Mouse (Mus musculus) spleen, adult 2 months (tissue): ENCODE results near the gene Lpp. TPM values are rescaled to one million over a fixed set of nuclear protein-coding genes. Genes with fewer than 3 reads are reported as not detected.

ENCODE experiments used
- DNase-seq, 2 experiments: peaks; one replicate each; pipeline versions ENCODE4 v3.0.0 to v3.0.0-alpha.2; 2012 to 2021; ENCODE audit warnings: low spot score in 2 of 2, low read depth in 1 of 2
- H3K27ac ChIP-seq: fragments of 200-500 bp; 2 replicates; pipeline ENCODE4 v1.5.1; 2012; ENCODE audit warnings: low read length, inconsistent platforms; ENCODE audit not compliant: insufficient read depth
- H3K27me3 ChIP-seq: fragments of 200-500 bp; 2 replicates; pipeline ENCODE4 v1.6.1; 2012; ENCODE audit warnings: mild to moderate bottlenecking, moderate library complexity, low read length, inconsistent platforms; ENCODE audit not compliant: control insufficient read depth, insufficient read depth
- H3K36me3 ChIP-seq: fragments of 200-500 bp; 2 replicates; pipeline ENCODE4 v1.6.1; 2012; ENCODE audit warnings: mild to moderate bottlenecking, low read length, inconsistent platforms; ENCODE audit not compliant: control insufficient read depth, insufficient read depth
- H3K4me1 ChIP-seq: fragments of 200-500 bp; 2 replicates; pipeline ENCODE4 v1.6.1; 2011; ENCODE audit warnings: inconsistent platforms; ENCODE audit not compliant: control insufficient read depth, insufficient read depth, insufficient read length
- H3K4me3 ChIP-seq: fragments of 200-500 bp; 2 replicates; pipeline ENCODE4 v1.5.1; 2011; ENCODE audit warnings: mild to moderate bottlenecking, inconsistent platforms; ENCODE audit not compliant: insufficient read depth, insufficient read length; ENCODE audit errors: extremely low read depth
- CTCF ChIP-seq: fragments of 200-500 bp; IDR thresholded peaks from 2 replicates; pipeline ENCODE4 v1.5.1; 2011; ENCODE audit warnings: mild to moderate bottlenecking, inconsistent platforms; ENCODE audit not compliant: insufficient read depth, insufficient read length, insufficient replicate concordance; ENCODE audit errors: extremely low read depth
- POLR2A ChIP-seq: fragments of 200-500 bp; IDR thresholded peaks from 2 replicates; pipeline ENCODE4 v1.6.1; 2011; ENCODE audit warnings: low read depth, low read length, inconsistent platforms
- WGBS: fragments of 180-500 bp; shearing (Covaris S2); methylation state at CpG from one replicate; pipeline ENCODE4 v1.1.7; 2018; 5-methylcytosine and 5-hydroxymethylcytosine counted together
- polyA plus RNA-seq: library from polyadenylated mRNA; depleted of rRNA; stranded (reverse); fragments of >200 nt; gene quantifications from 2 replicates; pipeline ENCODE4 v1.2.3, GENCODE M21; 2012

Lpp gene
- polyA plus RNA-seq, 1 experiment = 8.2 TPM

GRCm38 (mm10) chr16:24576999-24577398, 183.7 kb downstream of the Lpp start:
- Histone ChIP-seq H3K27ac (no peak overlapping the region), H3K4me3 (no peak overlapping the region), H3K4me1 (peaks cover 17% of the 10 kb centered on the region), H3K36me3 (no peaks in the 10 kb centered on the region), H3K27me3 (no peaks in the 10 kb centered on the region)
- TF ChIP-seq CTCF = no peak
- TF ChIP-seq POLR2A = no peak
- 81% methylated on average over 2 of the region's 2 CpGs for WGBS
- DNase-seq = no peak

GRCm38 (mm10) chr16:24577798-24578197, 184.5 kb downstream of the Lpp start:
- Histone ChIP-seq H3K27me3 (no peaks in the 10 kb centered on the region), H3K4me1 (peaks cover 17% of the 10 kb centered on the region), H3K36me3 (no peaks in the 10 kb centered on the region), H3K4me3 (no peak overlapping the region), H3K27ac (no peak overlapping the region)
- DNase-seq = no peak
- no peak for TF ChIP-seq CTCF
- no peak for TF ChIP-seq POLR2A
- WGBS = 60% methylated on average over 2 of the region's 2 CpGs

GRCm38 (mm10) chr16:24582847-24583246, 189.5 kb downstream of the Lpp start:
- Histone ChIP-seq H3K27ac (no peak overlapping the region), H3K36me3 (no peaks in the 10 kb centered on the region), H3K27me3 (no peaks in the 10 kb centered on the region), H3K4me1 (peaks cover 6% of the 10 kb centered on the region; the same call in 1 of the 2 replicates), H3K4me3 (no peak overlapping the region)
- no peak for DNase-seq
- WGBS = 89% methylated on average over 2 of the region's 2 CpGs
- TF ChIP-seq CTCF (no peak), POLR2A (no peak)

GRCm38 (mm10) chr16:24593535-24593934, 200.2 kb downstream of the Lpp start:
- TF ChIP-seq POLR2A = no peak
- TF ChIP-seq CTCF = no peak
- Histone ChIP-seq H3K4me1 (peaks cover 11% of the 10 kb centered on the region), H3K4me3 (no peak overlapping the region), H3K27ac (peak overlapping the region; percentile 77), H3K27me3 (no peaks in the 10 kb centered on the region), H3K36me3 (no peaks in the 10 kb centered on the region)
- WGBS = 32% methylated on average over 4 of the region's 4 CpGs
- DNase-seq = peak; percentile 54 to 85

- no peak for DNase-seq
- H3K4me1 ChIP-seq = peaks cover 14% of the 10 kb centered on the region
- TF ChIP-seq POLR2A = no peak
- no peak for TF ChIP-seq CTCF
- H3K4me3 ChIP-seq = no peak overlapping the region; the same call in 1 of the 2 replicates
- H3K27ac ChIP-seq = peak overlapping the region; percentile 76
- H3K36me3 ChIP-seq = no peaks in the 10 kb centered on the region
- no peaks in the 10 kb centered on the region for H3K27me3 ChIP-seq
- WGBS = 46% methylated on average over 5 of the region's 5 CpGs
Observed at GRCm38 (mm10) chr16:24594508-24594907, 201.2 kb downstream of the Lpp start.

- Histone ChIP-seq H3K4me1 (peaks cover 20% of the 10 kb centered on the region), H3K27me3 (no peaks in the 10 kb centered on the region), H3K27ac (no peak overlapping the region), H3K36me3 (no peaks in the 10 kb centered on the region), H3K4me3 (no peak overlapping the region)
- no peak for DNase-seq
- no peak for TF ChIP-seq POLR2A
- no peak for TF ChIP-seq CTCF
Observed at GRCm38 (mm10) chr16:24595493-24595892, 202.2 kb downstream of the Lpp start.

GRCm38 (mm10) chr16:24598567-24598966, 205.3 kb downstream of the Lpp start:
- DNase-seq = no peak
- 88% methylated on average over 7 of the region's 7 CpGs for whole genome bisulfite sequencing
- no peak overlapping the region for H3K4me3 ChIP-seq
- H3K27ac ChIP-seq = no peak overlapping the region
- H3K4me1 ChIP-seq = peaks cover 22% of the 10 kb centered on the region; the same call in 1 of the 2 replicates
- no peak for TF ChIP-seq CTCF
- no peak for TF ChIP-seq POLR2A
- H3K27me3 ChIP-seq = no peaks in the 10 kb centered on the region
- no peaks in the 10 kb centered on the region for H3K36me3 ChIP-seq

- H3K27ac ChIP-seq = peak overlapping the region; percentile 69
- H3K27me3 ChIP-seq = no peaks in the 10 kb centered on the region
- H3K4me3 ChIP-seq = no peak overlapping the region
- peaks cover 23% of the 10 kb centered on the region; the same call in 1 of the 2 replicates for H3K4me1 ChIP-seq
- no peak for TF ChIP-seq CTCF
- TF ChIP-seq POLR2A = no peak
- DNase-seq = peak in 1 of 2 experiments; percentile 74
- no peaks in the 10 kb centered on the region for H3K36me3 ChIP-seq
- WGBS = 36% methylated on average over 7 of the region's 7 CpGs
Observed at GRCm38 (mm10) chr16:24599766-24600165, 206.5 kb downstream of the Lpp start.
